Mouse (Mus musculus): Measurements from ENCODE around the gene Tmem143.

Tmem143 gene

GRCm38 (mm10) chr7:45892651-45893050 is 4.1 kb upstream of the Tmem143 start:
- no peak for DNase-seq

- DNase-seq = no peak
Observed at GRCm38 (mm10) chr7:45895931-45896516, 717 bp upstream of the Tmem143 start.

GRCm38 (mm10) chr7:45897258-45897757 is 567 bp downstream of the Tmem143 start:
- peak; percentile 78 for DNase-seq

- DNase-seq = peak; percentile 35
Observed at GRCm38 (mm10) chr7:45898125-45898524, 1.4 kb downstream of the Tmem143 start.

GRCm38 (mm10) chr7:45901562-45901961 is 4.8 kb downstream of the Tmem143 start:
- peak; percentile 61 for DNase-seq

- no peak for DNase-seq
Observed at GRCm38 (mm10) chr7:45902481-45903002, 5.8 kb downstream of the Tmem143 start.

GRCm38 (mm10) chr7:45906622-45907021 is 9.9 kb downstream of the Tmem143 start:
- no peak for DNase-seq

GRCm38 (mm10) chr7:45908384-45908783 is 11.6 kb downstream of the Tmem143 start:
- no peak for DNase-seq

GRCm38 (mm10) chr7:45909145-45909544 is 12.4 kb downstream of the Tmem143 start:
- DNase-seq = no peak

GRCm38 (mm10) chr7:45914067-45914466 is 17.3 kb downstream of the Tmem143 start:
- DNase-seq = no peak

- DNase-seq = no peak
Observed at GRCm38 (mm10) chr7:45915011-45915410, 18.3 kb downstream of the Tmem143 start.

- peak; percentile 93 for DNase-seq
Observed at GRCm38 (mm10) chr7:45916056-45917003, 19.6 kb downstream of the Tmem143 start.

- DNase-seq = peak; percentile 33
Observed at GRCm38 (mm10) chr7:45917004-45917704, 20.4 kb downstream of the Tmem143 start.

GRCm38 (mm10) chr7:45917926-45918325 is 21.2 kb downstream of the Tmem143 start:
- no peak for DNase-seq

- DNase-seq = peak; percentile 30
Observed at GRCm38 (mm10) chr7:45919083-45919671, 22.4 kb downstream of the Tmem143 start.

- DNase-seq = no peak
Observed at GRCm38 (mm10) chr7:45919761-45920160, 23.0 kb downstream of the Tmem143 start.

GRCm38 (mm10) chr7:45920583-45921241 is 24.0 kb downstream of the Tmem143 start:
- DNase-seq = peak; percentile 57

GRCm38 (mm10) chr7:45921242-45921621 is 24.5 kb downstream of the Tmem143 start, which contains the start of gene Emp3:
TSS of gene Emp3 (minus strand) at chr7:45921404.
- peak; percentile 86 for DNase-seq

- no peak for DNase-seq
Observed at GRCm38 (mm10) chr7:45921950-45922600, 25.3 kb downstream of the Tmem143 start.

GRCm38 (mm10) chr7:45922928-45923761 is 26.4 kb downstream of the Tmem143 start:
- peak; percentile 98 for DNase-seq
